In the genomic region with DNA sequence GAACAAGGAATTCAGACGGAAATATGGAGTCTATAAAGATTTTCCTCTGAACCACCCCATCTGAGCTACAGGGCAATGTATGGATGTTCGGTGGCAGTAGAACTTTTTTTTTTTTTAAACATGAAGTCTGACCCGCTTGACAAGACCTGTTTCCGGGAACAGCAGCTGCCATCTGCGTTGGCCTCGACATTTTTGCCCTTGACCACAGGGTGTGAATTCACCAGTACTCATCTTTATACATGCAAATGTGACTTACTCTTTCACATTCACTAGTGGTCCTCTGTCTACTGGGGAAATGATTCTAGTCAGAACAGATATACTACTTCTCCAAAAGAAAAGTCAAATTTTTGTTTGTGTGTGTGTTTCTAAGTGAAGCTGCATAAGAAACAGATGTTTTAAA, we compare ENCODE assay signal across 18 mouse cellular contexts. TPM values are rescaled to one million over a fixed set of nuclear protein-coding genes. Genes with fewer than 3 reads are reported as not detected.
DNase-seq lines count a peak whose midpoint lies in the region; ATAC-seq lines count a peak whose summit lies in the region.
"Had no signal": no experiment of that assay in that cellular context is flagged by ENCODE, and none has a peak within 500 bp of the region (broad histone marks: within the 10 kb centered on the region; RNA-seq: fewer than 3 reads in every experiment).

No protein-coding gene starts in this region.

- ATAC-seq in neural tube, embryonic 13.5 days (ENCODE audit: low read depth): no peak
- ATAC-seq in hindbrain, embryonic 12.5 days (ENCODE audit: low FRiP score): no peak
- ATAC-seq in midbrain, embryonic 14.5 days (ENCODE audit: low FRiP score, low TSS enrichment): no peak
- ATAC-seq in megakaryocyte-erythroid progenitor cell, adult 5-6 weeks (replicated peaks; ENCODE audit: low FRiP score, low TSS enrichment, poor library complexity, severe bottlenecking): no peak
- no peak for ATAC-seq in kidney, embryonic 15.5 days (replicated peaks; ENCODE audit: low FRiP score)
- ATAC-seq: liver, postnatal 0 days had no signal

- no peaks in the 10 kb centered on the region for H3K36me3 ChIP-seq in neural tube, embryonic 13.5 days
- no peaks in the 10 kb centered on the region for H3K36me3 ChIP-seq in hindbrain, embryonic 12.5 days
- no peaks in the 10 kb centered on the region for H3K36me3 ChIP-seq in midbrain, embryonic 14.5 days (ENCODE audit: control insufficient read depth, insufficient read depth, low read length)
- no peaks in the 10 kb centered on the region for H3K36me3 ChIP-seq in kidney, embryonic 15.5 days
- H3K36me3 ChIP-seq: limb, embryonic 13.5 days had no signal

- peak overlapping the region; percentile 88 for H3K4me2 ChIP-seq in neural tube, embryonic 13.5 days
- peak overlapping the region; percentile 82 for H3K4me2 ChIP-seq in hindbrain, embryonic 12.5 days (replicated peaks)
- H3K4me2 ChIP-seq in midbrain, embryonic 14.5 days (ENCODE audit: low read length): peak overlapping the region; percentile 90
- H3K4me2 ChIP-seq in kidney, embryonic 15.5 days: no peak overlapping the region
- H3K4me2 ChIP-seq: heart, embryonic 11.5 days; limb, embryonic 13.5 days had no signal

- H3K27me3 ChIP-seq in neural tube, embryonic 13.5 days: peaks cover 79% of the 10 kb centered on the region
- H3K27me3 ChIP-seq in hindbrain, embryonic 12.5 days: peaks cover 67% of the 10 kb centered on the region
- peaks cover 14% of the 10 kb centered on the region for H3K27me3 ChIP-seq in midbrain, embryonic 14.5 days (ENCODE audit: control insufficient read depth, insufficient read depth, low read length)
- H3K27me3 ChIP-seq in kidney, embryonic 15.5 days: peaks cover 84% of the 10 kb centered on the region

- DNase-seq in neural tube, embryonic 10.5 days (ENCODE audit: extremely low spot score, low spot score): no peak
- no peak for DNase-seq in midbrain, embryonic 14.5 days
- DNase-seq in left cerebral cortex, adult 18-20 months (ENCODE audit: low spot score in 2 of 2): no peak
- DNase-seq: cerebellum, adult 2 months; thymus, postnatal 36 days had no signal

- WGBS in neural tube, embryonic 13.5 days: 11% methylated on average over 6 of the region's 6 CpGs
- 4% methylated on average over 6 of the region's 6 CpGs for WGBS in hindbrain, embryonic 12.5 days
- WGBS in midbrain, embryonic 14.5 days: 5% methylated on average over 6 of the region's 6 CpGs
- WGBS in kidney, embryonic 15.5 days: 12% methylated on average over 6 of the region's 6 CpGs

- no peak overlapping the region for H3K4me3 ChIP-seq in neural tube, embryonic 13.5 days
- H3K4me3 ChIP-seq in hindbrain, embryonic 12.5 days: 0 out of 2 replicates have a peak overlapping the region, but pooled peaks have one; percentile 16
- peak overlapping the region; percentile 7 for H3K4me3 ChIP-seq in midbrain, embryonic 14.5 days (replicated peaks; ENCODE audit: low read depth, low read length)
- no peak overlapping the region for H3K4me3 ChIP-seq in kidney, embryonic 15.5 days (replicated peaks)
- H3K4me3 ChIP-seq: erythroblast, embryonic 14.5 days; left cerebral cortex, adult 2 months; limb, embryonic 13.5 days had no signal

- no peak overlapping the region for H3K27ac ChIP-seq in neural tube, embryonic 13.5 days (replicated peaks)
- no peak overlapping the region for H3K27ac ChIP-seq in hindbrain, embryonic 12.5 days
- H3K27ac ChIP-seq in midbrain, embryonic 14.5 days (replicated peaks; ENCODE audit: low read depth, low read length): no peak overlapping the region
- no peak overlapping the region for H3K27ac ChIP-seq in kidney, embryonic 15.5 days
- H3K27ac ChIP-seq: left cerebral cortex, adult 2 months; limb, embryonic 13.5 days; macrophage had no signal

- H3K9me3 ChIP-seq in neural tube, embryonic 13.5 days: no peaks in the 10 kb centered on the region
- H3K9me3 ChIP-seq in hindbrain, embryonic 12.5 days (replicated peaks): no peaks in the 10 kb centered on the region
- no peaks in the 10 kb centered on the region for H3K9me3 ChIP-seq in midbrain, embryonic 14.5 days (ENCODE audit: control insufficient read depth, low read length)
- no peaks in the 10 kb centered on the region for H3K9me3 ChIP-seq in kidney, embryonic 15.5 days (replicated peaks)
- H3K9me3 ChIP-seq: limb, embryonic 13.5 days had no signal

- no peak overlapping the region for H3K9ac ChIP-seq in neural tube, embryonic 13.5 days
- no peak overlapping the region for H3K9ac ChIP-seq in hindbrain, embryonic 12.5 days
- H3K9ac ChIP-seq in midbrain, embryonic 14.5 days (replicated peaks; ENCODE audit: low read length): peak overlapping the region; percentile 39; the same call in 1 of the 2 replicates
- no peak overlapping the region for H3K9ac ChIP-seq in kidney, embryonic 15.5 days
- H3K9ac ChIP-seq: limb, embryonic 13.5 days; liver, postnatal 0 days had no signal

- H3K4me1 ChIP-seq in neural tube, embryonic 13.5 days (replicated peaks): peaks cover 49% of the 10 kb centered on the region
- peaks cover 30% of the 10 kb centered on the region for H3K4me1 ChIP-seq in hindbrain, embryonic 12.5 days
- H3K4me1 ChIP-seq in midbrain, embryonic 14.5 days (ENCODE audit: control insufficient read depth, insufficient read depth, low read length): peaks cover 27% of the 10 kb centered on the region
- H3K4me1 ChIP-seq in kidney, embryonic 15.5 days: peaks cover 29% of the 10 kb centered on the region

RNA-seq across cellular contexts. Expression of a gene that starts 4.1 kb away (rescaled TPM):
- 2.2 and 2.6 TPM in 2 replicates for polyA plus RNA-seq in neural tube, embryonic 13.5 days (2015; fragmentation: Nextera tagmentation; extraction: Ambion mirVana)
- 7.0 and 8.5 TPM in 2 replicates for polyA plus RNA-seq in hindbrain, embryonic 12.5 days (2016; fragmentation: Nextera tagmentation; extraction: Ambion mirVana)
- polyA plus RNA-seq in midbrain, embryonic 14.5 days (2014; fragmentation: Nextera tagmentation; extraction: Ambion mirVana): 5.8 and 7.6 TPM in 2 replicates
- total RNA-seq in megakaryocyte-erythroid progenitor cell, adult 5-6 weeks (2014; fragmentation: Nextera tagmentation): not detected in 2 replicates
- total RNA-seq in megakaryocyte-erythroid progenitor cell, adult 5-6 weeks (2017): not detected in 2 replicates
- 1 to 10 TPM; 6.7 to 7.0 TPM for total RNA-seq in left cerebral cortex, adult 18-20 months (2021)
- polyA plus RNA-seq in kidney, embryonic 15.5 days (2015; fragmentation: Nextera tagmentation; extraction: Ambion mirVana): 0.05 and 0.16 TPM in 2 replicates
- total RNA-seq: gastrocnemius, adult 8-10 months; heart, postnatal 4 days had no signal
- polyA plus RNA-seq: C2C12; erythroblast, embryonic 14.5 days; heart, embryonic 11.5 days; limb, embryonic 13.5 days; liver, postnatal 0 days; macrophage had no signal

Comparison
In these comparisons a context has a peak if more than half of its experiments do, and no peak if none do; other contexts are left out.
1. H3K4me3 ChIP-seq: peak in hindbrain, embryonic 12.5 days (single experiment) and midbrain, embryonic 14.5 days (single experiment); none in neural tube, embryonic 13.5 days (single experiment) and kidney, embryonic 15.5 days (single experiment).